Mouse (Mus musculus): ENCODE results near the gene Spsb1.

Gene Spsb1

GRCm38 (mm10) chr4:149886298-149887271 is 68.3 kb downstream of the Spsb1 start:
- no peak for DNase-seq (ENCODE audit: low spot score)

DNA sequence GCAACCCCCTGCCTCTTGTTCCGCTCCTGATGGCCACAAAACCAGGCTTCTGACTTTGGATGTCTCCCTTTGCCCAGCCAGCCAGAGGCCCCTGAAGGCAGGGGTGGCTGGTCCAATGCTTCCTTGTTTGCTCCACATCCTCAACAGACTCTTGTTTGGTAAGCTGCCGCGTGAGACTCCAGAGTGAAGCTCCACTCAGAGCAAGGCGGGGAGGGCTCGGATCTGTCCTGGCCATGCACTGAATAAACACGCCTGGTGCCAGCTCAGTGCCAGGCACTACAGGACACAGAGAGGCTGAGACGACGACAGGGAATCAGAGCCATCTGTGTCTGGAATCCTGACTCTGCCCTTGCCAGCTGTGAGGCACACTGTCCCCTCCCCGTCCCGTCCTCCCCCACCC is 70.9 kb downstream of the Spsb1 start:
- no peak for DNase-seq (ENCODE audit: low spot score)

DNA sequence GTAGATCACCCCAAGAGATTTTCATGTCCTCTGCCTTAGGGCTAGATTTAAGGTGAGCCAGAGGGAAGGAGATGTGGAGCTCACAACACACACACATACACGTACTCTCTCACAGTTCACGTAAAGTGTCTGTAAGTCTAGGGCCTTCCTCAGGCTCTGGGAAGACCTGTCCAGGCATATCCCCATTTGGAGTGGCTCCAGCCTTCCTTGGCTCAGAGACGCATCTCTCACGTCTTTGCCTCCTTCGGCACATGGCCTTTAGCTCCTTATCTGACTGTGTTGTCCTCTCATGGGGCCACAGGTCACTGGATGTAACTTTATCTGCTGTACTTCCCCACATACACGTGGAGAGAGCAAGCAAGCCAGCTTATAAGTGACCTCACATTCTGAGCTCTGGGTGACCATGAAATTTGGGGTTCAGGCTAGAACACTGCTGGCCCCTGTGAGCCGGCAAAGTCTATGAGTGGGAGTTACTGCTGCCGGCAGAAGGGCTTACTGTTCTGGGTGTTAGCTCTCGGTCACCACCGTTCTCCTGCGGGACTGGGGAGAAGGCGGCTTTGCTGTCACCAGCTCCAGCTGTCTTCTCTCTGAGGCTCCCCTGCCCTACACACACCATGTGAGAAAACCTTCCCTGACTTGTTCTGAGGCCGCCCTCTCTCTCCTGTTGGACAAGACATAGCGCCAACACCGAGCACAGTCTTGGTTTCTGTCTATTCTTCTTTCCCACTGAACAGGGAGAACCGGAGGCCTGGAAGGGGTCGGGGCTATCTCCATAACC is 72.5 kb downstream of the Spsb1 start:
- no peak for DNase-seq (ENCODE audit: low spot score)

DNA sequence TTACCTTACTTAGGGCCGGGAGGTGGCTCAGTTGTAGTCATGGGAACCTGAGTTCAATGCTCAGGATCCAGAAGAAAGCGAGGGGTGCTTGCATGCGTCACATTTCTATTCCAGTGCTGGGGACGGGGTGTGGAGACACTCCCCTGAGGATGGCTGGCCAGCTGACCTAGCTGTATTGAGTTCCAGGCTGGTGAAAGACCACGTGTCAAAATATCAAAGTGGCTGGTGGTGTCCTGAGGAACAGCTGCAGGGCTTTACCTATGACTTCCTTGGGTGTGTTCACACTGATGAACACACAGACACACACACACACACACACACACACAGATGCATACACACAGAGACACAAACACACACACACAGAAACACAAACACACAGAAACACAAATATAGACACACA is 73.9 kb downstream of the Spsb1 start:
- no peak for DNase-seq (ENCODE audit: low spot score)

GRCm38 (mm10) chr4:149879980-149880379 is 74.9 kb downstream of the Spsb1 start:
- no peak for DNase-seq (ENCODE audit: low spot score)

GRCm38 (mm10) chr4:149878021-149878449 is 76.8 kb downstream of the Spsb1 start:
- no peak for DNase-seq (ENCODE audit: low spot score)

GRCm38 (mm10) chr4:149877202-149877601 is 77.6 kb downstream of the Spsb1 start:
- no peak for DNase-seq (ENCODE audit: low spot score)

- DNase-seq (ENCODE audit: low spot score) = no peak
These were observed 78.1 kb downstream of the Spsb1 start for GRCm38 (mm10) chr4:149876761-149877160.

DNA sequence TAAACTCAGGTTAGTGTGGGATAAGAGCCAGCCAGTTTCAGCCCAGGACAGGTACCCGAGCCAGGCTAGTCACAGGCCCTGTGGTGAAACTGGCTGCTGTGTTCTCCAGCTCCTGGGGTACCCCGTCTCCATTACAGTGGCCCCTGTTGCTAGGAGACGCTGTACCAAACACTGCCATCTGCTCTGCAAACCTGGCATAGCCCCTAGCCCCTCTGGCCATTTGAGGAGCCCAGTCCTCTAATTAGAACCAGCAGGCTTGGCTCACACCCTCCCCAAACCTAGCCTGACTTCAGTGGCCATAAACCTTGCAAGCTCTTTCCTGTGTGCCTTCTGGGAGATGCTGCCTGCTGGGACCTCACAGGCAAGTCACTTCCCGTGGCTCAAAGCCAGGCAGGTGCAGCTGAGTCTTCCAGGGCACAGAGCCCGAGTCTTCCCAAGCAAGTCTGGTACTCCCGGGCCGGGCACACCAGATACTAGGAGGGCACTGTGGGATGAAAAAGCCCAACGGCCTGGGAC is 78.8 kb downstream of the Spsb1 start:
- no peak for DNase-seq (ENCODE audit: low spot score)

DNA sequence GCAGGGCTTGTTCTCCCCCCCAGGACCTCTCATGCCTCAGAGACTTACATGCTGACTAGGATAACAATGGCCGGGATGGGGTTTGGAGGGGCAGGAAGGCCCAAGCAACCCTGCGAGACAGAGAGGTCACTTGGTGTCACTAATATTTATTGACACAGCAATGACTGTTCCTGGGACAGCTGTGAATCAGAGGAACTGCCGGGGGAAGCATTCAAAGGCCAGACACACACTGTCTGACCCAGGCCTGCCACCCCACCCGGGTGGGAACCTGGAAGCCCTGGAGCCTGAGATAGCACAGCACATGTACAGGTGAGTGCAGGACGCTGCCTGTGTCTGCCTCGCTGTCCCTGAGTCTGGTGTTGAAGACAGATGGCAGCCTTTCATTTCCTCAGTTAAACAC is 79.5 kb downstream of the Spsb1 start:
- DNase-seq (ENCODE audit: low spot score) = no peak

- no peak for DNase-seq (ENCODE audit: low spot score)
These were observed 82.6 kb downstream of the Spsb1 start for GRCm38 (mm10) chr4:149872236-149872635.

DNA sequence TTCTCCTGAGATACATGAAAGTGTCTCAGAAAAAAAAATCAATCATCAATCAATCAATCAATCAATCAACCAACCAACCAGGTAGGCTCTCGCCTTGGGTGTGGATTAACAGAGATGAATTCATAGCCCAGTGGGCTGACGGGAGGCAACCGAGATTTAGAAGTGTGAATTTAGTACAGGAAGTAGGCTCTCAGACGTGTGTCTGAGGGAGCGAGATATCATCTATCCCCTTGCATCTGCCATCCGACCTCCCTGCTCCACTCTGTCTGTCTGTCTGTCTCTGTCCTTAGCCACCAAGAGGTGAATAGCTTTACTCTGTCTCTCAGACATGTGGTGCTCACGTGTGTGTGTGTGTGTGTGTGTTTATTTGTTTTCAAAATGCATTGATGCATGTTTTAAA is 83.3 kb downstream of the Spsb1 start:
- DNase-seq (ENCODE audit: low spot score) = no peak

DNA sequence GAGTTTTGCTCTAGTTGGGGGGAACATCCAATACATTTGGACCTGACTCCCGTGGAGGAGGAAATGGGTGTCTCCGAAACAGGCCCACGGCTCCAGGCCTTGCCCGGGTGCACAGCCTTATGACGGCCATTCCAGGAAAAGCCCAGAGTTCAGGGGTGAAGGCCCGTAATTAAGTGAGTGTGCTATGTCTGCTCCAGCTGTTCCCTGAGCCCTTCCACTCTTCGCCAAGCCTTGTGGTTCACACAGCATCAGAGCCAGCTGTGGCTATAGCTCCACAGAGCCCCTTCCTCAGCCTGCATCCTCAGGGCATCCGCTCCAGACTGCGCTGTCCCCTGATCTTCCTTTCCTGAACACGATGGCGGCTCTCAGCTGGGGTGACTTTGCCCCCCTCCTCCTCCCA is 83.8 kb downstream of the Spsb1 start:
- DNase-seq (ENCODE audit: low spot score) = no peak

DNA sequence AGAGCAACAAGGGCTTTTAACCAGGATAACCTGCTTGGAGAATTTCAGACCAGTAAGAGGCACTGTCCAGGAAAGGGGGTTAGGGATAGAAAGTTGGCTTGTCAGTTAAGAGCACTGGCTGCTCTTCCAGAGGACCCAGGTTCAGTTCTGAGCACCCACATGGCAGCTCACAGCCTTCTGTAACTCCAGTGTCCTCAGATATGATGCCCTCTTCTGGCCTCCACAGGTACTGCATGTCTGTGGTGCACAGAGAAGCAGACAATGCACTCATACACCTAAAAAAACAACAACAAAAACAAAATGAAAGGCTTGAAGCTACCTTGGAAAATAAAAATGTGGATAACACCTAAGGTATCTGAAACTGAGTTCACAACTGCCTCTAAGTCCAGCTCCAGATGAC is 84.4 kb downstream of the Spsb1 start:
- no peak for DNase-seq (ENCODE audit: low spot score)

- no peak for DNase-seq (ENCODE audit: low spot score)
These were observed 86.1 kb downstream of the Spsb1 start for GRCm38 (mm10) chr4:149868725-149869124.

DNA sequence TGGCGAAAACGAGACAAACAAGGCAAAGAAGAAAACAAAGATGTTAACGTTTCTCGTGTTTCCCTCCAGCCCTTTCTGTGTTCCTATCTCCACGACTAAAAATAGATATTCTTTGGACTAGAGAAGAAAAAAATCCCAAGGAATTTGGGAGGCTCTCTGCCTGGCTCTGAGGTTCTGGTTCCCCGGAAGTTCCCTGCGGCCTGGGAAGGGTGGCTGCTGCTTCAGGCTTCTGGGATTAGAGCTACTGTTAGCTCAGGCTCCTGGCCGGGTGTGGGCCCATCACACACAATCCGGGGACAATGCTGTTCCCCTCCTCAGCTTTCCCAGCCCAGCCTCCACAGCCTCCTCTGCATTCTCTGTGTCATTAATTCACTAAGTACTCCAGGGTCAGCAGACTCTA is 86.8 kb downstream of the Spsb1 start:
- DNase-seq (ENCODE audit: low spot score) = no peak

DNA sequence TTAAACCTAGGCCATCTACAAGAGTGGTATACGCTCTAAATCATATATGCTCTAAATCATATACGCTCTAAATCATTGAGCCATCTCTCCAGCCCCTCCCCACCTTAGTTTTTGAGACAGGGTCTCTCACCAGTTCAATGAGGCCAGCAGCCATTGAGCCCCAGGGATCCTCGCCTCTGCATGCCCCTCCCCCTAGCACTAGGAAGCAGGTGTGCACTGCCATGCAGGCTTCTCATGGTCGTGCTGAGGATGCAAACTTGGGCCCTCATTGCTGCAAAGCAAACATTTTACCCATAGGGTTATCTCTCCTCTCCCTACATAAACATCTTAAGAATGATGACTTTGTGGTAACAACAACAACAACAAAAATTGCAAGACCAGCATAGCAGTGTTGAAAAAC is 87.5 kb downstream of the Spsb1 start:
- DNase-seq (ENCODE audit: low spot score) = no peak

- no peak for DNase-seq (ENCODE audit: low spot score)
These were observed 90.4 kb downstream of the Spsb1 start for GRCm38 (mm10) chr4:149864395-149864794.

- no peak for DNase-seq (ENCODE audit: low spot score)
These were observed 91.3 kb downstream of the Spsb1 start for GRCm38 (mm10) chr4:149863522-149863921.

GRCm38 (mm10) chr4:149860393-149860792 is 94.5 kb downstream of the Spsb1 start:
- no peak for DNase-seq (ENCODE audit: low spot score)

- DNase-seq (ENCODE audit: low spot score) = no peak
These were observed 96.3 kb downstream of the Spsb1 start for GRCm38 (mm10) chr4:149858584-149858983.

- DNase-seq (ENCODE audit: low spot score) = no peak
These were observed 96.7 kb downstream of the Spsb1 start for GRCm38 (mm10) chr4:149858097-149858496.

DNA sequence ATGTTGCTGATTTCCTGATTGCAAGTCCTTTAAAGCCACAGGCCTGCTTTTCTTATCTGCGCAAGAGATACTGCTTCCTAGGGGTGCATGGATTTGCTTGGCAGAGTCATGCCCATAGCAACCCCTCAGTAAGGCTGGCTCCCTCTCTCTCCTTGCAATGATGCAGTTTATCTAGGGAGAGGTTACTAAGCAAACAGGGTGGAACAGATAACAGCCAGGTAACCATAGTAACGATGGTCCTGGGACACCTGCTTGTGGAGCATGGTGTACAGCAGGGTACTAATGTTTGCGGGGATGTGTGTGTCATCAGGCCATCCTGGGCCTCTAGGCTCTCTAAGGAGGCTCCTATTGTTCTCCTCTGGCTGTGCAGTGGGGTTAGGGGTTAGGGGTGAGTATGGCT is 97.2 kb downstream of the Spsb1 start:
- no peak for DNase-seq (ENCODE audit: low spot score)
